Mouse (Mus musculus) frontal cortex, postnatal 25 days (tissue): ENCODE measurements at regions not wholly inside any gene's neighbourhood (a gene's known extent, or its start where the extent isn't known, plus 50 kb on each side); places are given as distances from the start of the nearest gene placed in this dataset.

ENCODE experiments used
- DNase-seq, 2 experiments: peaks; one replicate each; pipeline ENCODE4 v3.0.0; 2022; ENCODE audit warnings: low spot score in 2 of 2

DNA sequence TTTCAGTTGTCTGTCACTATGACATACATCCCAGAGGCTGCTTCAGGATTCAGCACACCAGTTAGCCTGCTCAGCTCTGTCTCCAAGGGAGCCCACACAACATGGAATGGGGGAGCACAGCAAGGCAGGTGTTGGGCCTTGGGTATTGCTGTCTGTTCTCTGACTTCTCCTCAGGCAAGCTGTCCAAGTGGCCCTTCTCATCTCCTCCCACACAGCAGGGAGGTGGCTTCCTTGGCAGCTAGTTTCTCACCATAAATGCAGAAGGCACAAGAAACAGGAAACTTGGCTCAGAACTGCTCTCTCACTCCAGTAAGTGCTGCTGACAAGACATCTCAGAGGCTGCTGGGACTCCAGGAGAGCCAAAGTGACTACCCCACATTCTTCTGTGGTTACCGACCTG, 64.6 kb downstream of the Htr5a start:
- DNase-seq, result peak; percentile 6 to 43

GRCm38 (mm10) chr5:27908329-27908960, 66.5 kb downstream of the Htr5a start:
- DNase-seq, result no peak
